Mouse (Mus musculus) CH12.LX (cell line): ENCODE data around the gene Pkdcc. TPM values are rescaled to one million over a fixed set of nuclear protein-coding genes. Genes with fewer than 3 reads are reported as not detected.
A peak's percentile ranks its signal among the peaks of the same experiment; 100 is the strongest.

Source experiments
- DNase-seq: peaks from one replicate; pipeline ENCODE4 v3.0.0-alpha.2; 2013; ENCODE audit errors: extremely low read depth
- H3K27ac ChIP-seq: 2 replicates; pipeline ENCODE4 v1.5.1; 2012; ENCODE audit warnings: low read depth, mild to moderate bottlenecking, control low read depth, moderate library complexity; ENCODE audit not compliant: insufficient read depth
- H3K27me3 ChIP-seq: replicated peaks from 2 replicates; pipeline ENCODE3; 2012; ENCODE audit warnings: inconsistent platforms
- H3K36me3 ChIP-seq, 2 experiments: replicated peaks in 1 of 2; 2 replicates each; pipeline versions ENCODE3 to v1.6.1; 2012; ENCODE audit warnings: inconsistent platforms in 1 of 2, low read length in 1 of 2, mild to moderate bottlenecking in 1 of 2, mixed read lengths in 1 of 2, moderate library complexity in 1 of 2; ENCODE audit not compliant: control insufficient read depth in 1 of 2, insufficient read depth in 1 of 2
- H3K4me1 ChIP-seq, 2 experiments: 2 replicates each; pipeline ENCODE4 v1.6.1; 2012; ENCODE audit warnings: inconsistent platforms in 1 of 2, moderate library complexity in 1 of 2; ENCODE audit not compliant: insufficient read depth in 2 of 2, control insufficient read depth in 1 of 2
- H3K4me2 ChIP-seq: 2 replicates; pipeline ENCODE4 v1.6.1; 2012; ENCODE audit warnings: low read depth, mild to moderate bottlenecking, control low read depth; ENCODE audit not compliant: poor library complexity, insufficient read depth, severe bottlenecking
- H3K4me3 ChIP-seq, 3 experiments: fragments of 150-350 bp in 1 of 3; sonication (generic) in 1 of 3; replicated peaks in 1 of 3; 2 replicates each; pipeline versions ENCODE3 to v1.5.1; 2011 to 2012; ENCODE audit warnings: low read depth in 2 of 3, low read length in 2 of 3, mild to moderate bottlenecking in 2 of 3, moderate library complexity in 2 of 3, control low read depth in 1 of 3, improper control_type of control experiment in 1 of 3, inconsistent platforms in 1 of 3, mixed read lengths in 1 of 3; ENCODE audit not compliant: poor library complexity in 1 of 3
- H3K79me2 ChIP-seq: replicated peaks from 2 replicates; pipeline ENCODE4 v1.6.1; 2012; ENCODE audit warnings: mild to moderate bottlenecking, moderate library complexity; ENCODE audit not compliant: control insufficient read depth, poor library complexity, insufficient read depth, severe bottlenecking; ENCODE audit errors: extremely low read depth
- H3K9ac ChIP-seq: 2 replicates; pipeline ENCODE4 v1.6.1; 2012; ENCODE audit warnings: low read depth, mild to moderate bottlenecking, control low read depth, moderate library complexity; ENCODE audit not compliant: insufficient read depth
- H3K9me3 ChIP-seq: replicated peaks from 2 replicates; pipeline ENCODE3; 2012; ENCODE audit warnings: low read length, inconsistent platforms, mixed read lengths
- BHLHE40 ChIP-seq: IDR thresholded peaks from 2 replicates; pipeline ENCODE4 v1.6.1; 2011; ENCODE audit warnings: mild to moderate bottlenecking, low read depth, low read length, improper control_type of control experiment
- CHD1 ChIP-seq: IDR thresholded peaks from 2 replicates; pipeline ENCODE4 v1.6.1; 2012; ENCODE audit warnings: low read depth, low read length, improper control_type of control experiment, inconsistent platforms
- ELF1 ChIP-seq: IDR thresholded peaks from 2 replicates; pipeline ENCODE4 v1.6.1; 2014; ENCODE audit warnings: low read depth, mild to moderate bottlenecking, inconsistent platforms, low read length, improper control_type of control experiment
- EP300 ChIP-seq: IDR thresholded peaks from 2 replicates; pipeline ENCODE4 v1.6.1; 2011; ENCODE audit warnings: low read length, improper control_type of control experiment
- HCFC1 ChIP-seq: IDR thresholded peaks from 2 replicates; pipeline ENCODE4 v1.6.1; 2012; ENCODE audit warnings: low read depth, mild to moderate bottlenecking, inconsistent platforms, low read length, improper control_type of control experiment
- KAT2A ChIP-seq: IDR thresholded peaks from 2 replicates; pipeline ENCODE4 v1.6.1; 2012; ENCODE audit warnings: low read length, improper control_type of control experiment, inconsistent platforms; ENCODE audit not compliant: insufficient replicate concordance
- MEF2A ChIP-seq: IDR thresholded peaks from 2 replicates; pipeline ENCODE4 v1.6.1; 2014; ENCODE audit warnings: low read depth, mild to moderate bottlenecking, inconsistent platforms, low read length, improper control_type of control experiment, borderline replicate concordance
- NRF1 ChIP-seq: IDR thresholded peaks from 2 replicates; pipeline ENCODE4 v1.6.1; 2014; ENCODE audit warnings: low read depth, mild to moderate bottlenecking, inconsistent platforms, low read length, improper control_type of control experiment, moderate library complexity
- POLR2A ChIP-seq: IDR thresholded peaks from 2 replicates; pipeline ENCODE4 v1.6.1; 2011; ENCODE audit warnings: low read depth, mild to moderate bottlenecking, improper control_type of control experiment, low read length
- RAD21 ChIP-seq: IDR thresholded peaks from 2 replicates; pipeline ENCODE4 v1.6.1; 2011; ENCODE audit warnings: low read depth, mild to moderate bottlenecking, low read length, improper control_type of control experiment, moderate library complexity
- SIN3A ChIP-seq: IDR thresholded peaks from 2 replicates; pipeline ENCODE4 v1.6.1; 2012; ENCODE audit warnings: low read length, improper control_type of control experiment, inconsistent platforms
- TBP ChIP-seq: conservative IDR thresholded peaks from 2 replicates; pipeline ENCODE4 v1.6.1; 2011; ENCODE audit warnings: low read depth, low read length, improper control_type of control experiment
- TCF12 ChIP-seq: IDR thresholded peaks from 2 replicates; pipeline ENCODE4 v1.6.1; 2014; ENCODE audit warnings: low read depth, mild to moderate bottlenecking, inconsistent platforms, low read length, improper control_type of control experiment
- UBTF ChIP-seq: IDR thresholded peaks from 2 replicates; pipeline ENCODE4 v1.6.1; 2012; ENCODE audit warnings: low read depth, mild to moderate bottlenecking, inconsistent platforms, low read length, improper control_type of control experiment, moderate library complexity
- USF2 ChIP-seq: conservative IDR thresholded peaks from 2 replicates; pipeline ENCODE4 v1.6.1; 2011; ENCODE audit warnings: low read depth, low read length, improper control_type of control experiment
- ZKSCAN1 ChIP-seq: IDR thresholded peaks from 2 replicates; pipeline ENCODE4 v1.6.1; 2012; ENCODE audit warnings: low read depth, inconsistent platforms, low read length, improper control_type of control experiment, borderline replicate concordance
- dilution Hi-C: fragments of 300-500 bp; cut with MboI; formaldehyde crosslinking; loops from 2 replicates; pipeline ENCODE4 v1.14.3; 2020; ENCODE audit warnings: low sequenced_read_pairs; ENCODE audit not compliant: extremely low pct_unique_long_range_greater_than_20kb, extremely low pct_ligation_motif_present
- in situ Hi-C: fragments of 300-500 bp; cut with MboI; formaldehyde crosslinking; loops from 3 replicates; pipeline ENCODE4 v1.14.3; 2019; ENCODE audit warnings: low sequenced_read_pairs, low pct_ligation_motif_present, low pct_unique_long_range_greater_than_20kb, mixed read lengths
- polyA plus RNA-seq: library from polyadenylated mRNA; unstranded; fragments of >175 nt; gene quantifications from 2 replicates; pipeline ENCODE4 v1.2.1, GENCODE M21; 2012; ENCODE audit warnings: low read depth; ENCODE audit not compliant: insufficient read length
- total RNA-seq, 2 experiments: library from RNA; depleted of rRNA; stranded (reverse); fragments of 300-350 nt in 1 of 2; fragments of >200 nt in 1 of 2; gene quantifications; 2 replicates each; pipeline ENCODE4 v1.2.3; 2012 to 2014

The Pkdcc gene
- total and polyA plus RNA-seq, 3 experiments = 3.7 to 4.3 (median 4.2) TPM

- dilution Hi-C loops (no loop called here), in situ Hi-C loops (no loop called here)
- H3K9me3 ChIP-seq = no peaks in the 10 kb centered on the region
- peaks cover 0 to 23% of the 10 kb centered on the region in 2 experiments; a peak in 2 of 4 replicates for H3K4me1 ChIP-seq
- TF ChIP-seq NRF1 (no peak), EP300 (no peak), MEF2A (no peak), TCF12 (no peak), KAT2A (no peak), ELF1 (no peak), TBP (no peak), ZKSCAN1 (no peak), CHD1 (no peak), HCFC1 (no peak), UBTF (no peak), RAD21 (no peak), USF2 (no peak), POLR2A (no peak), BHLHE40 (no peak)
- DNase-seq = peak; percentile 19
- H3K27ac ChIP-seq = no peak overlapping the region
- H3K9ac ChIP-seq = no peak overlapping the region
- H3K36me3 ChIP-seq = no peaks in the 10 kb centered on the region
- H3K4me2 ChIP-seq = no peak overlapping the region
- peaks cover 5% of the 10 kb centered on the region for H3K27me3 ChIP-seq
- H3K4me3 ChIP-seq = no peak overlapping the region
- H3K79me2 ChIP-seq = no peaks in the 10 kb centered on the region
Measured at GRCm38 (mm10) chr17:83207296-83207695, 7.8 kb upstream of the Pkdcc start.

- Histone ChIP-seq H3K36me3 (no peaks in the 10 kb centered on the region), H3K27me3 (peaks cover 2% of the 10 kb centered on the region), H3K4me2 (no peak overlapping the region), H3K9me3 (no peaks in the 10 kb centered on the region), H3K4me3 (no peak overlapping the region), H3K79me2 (no peaks in the 10 kb centered on the region), H3K27ac (no peak overlapping the region), H3K4me1 (peaks cover 0 to 27% of the 10 kb centered on the region in 2 experiments; a peak in 2 of 4 replicates), H3K9ac (no peak overlapping the region)
- TF ChIP-seq UBTF = no peak
- no peak for TF ChIP-seq SIN3A
- no peak for TF ChIP-seq KAT2A
- no peak for TF ChIP-seq USF2
- dilution Hi-C loops = no loop called here
- in situ Hi-C loops = no loop called here
- no peak for DNase-seq
Measured at GRCm38 (mm10) chr17:83208455-83208854, 6.6 kb upstream of the Pkdcc start.
